Mouse (Mus musculus): ENCODE data around the gene Zfp280b. TPM values are rescaled to one million over a fixed set of nuclear protein-coding genes. Genes with fewer than 3 reads are reported as not detected.
A peak's percentile ranks its signal among the peaks of the same experiment; 100 is the strongest.
"Not testable (repeated sequence)": the region's sequence is repeated elsewhere in the genome, so short reads cannot be mapped to it uniquely, and the experiment has no call there.

Zfp280b gene
- polyA plus RNA-seq (2016; fragmentation: Nextera tagmentation; extraction: Ambion mirVana): 35.5 and 38.1 TPM in 2 replicates

DNA sequence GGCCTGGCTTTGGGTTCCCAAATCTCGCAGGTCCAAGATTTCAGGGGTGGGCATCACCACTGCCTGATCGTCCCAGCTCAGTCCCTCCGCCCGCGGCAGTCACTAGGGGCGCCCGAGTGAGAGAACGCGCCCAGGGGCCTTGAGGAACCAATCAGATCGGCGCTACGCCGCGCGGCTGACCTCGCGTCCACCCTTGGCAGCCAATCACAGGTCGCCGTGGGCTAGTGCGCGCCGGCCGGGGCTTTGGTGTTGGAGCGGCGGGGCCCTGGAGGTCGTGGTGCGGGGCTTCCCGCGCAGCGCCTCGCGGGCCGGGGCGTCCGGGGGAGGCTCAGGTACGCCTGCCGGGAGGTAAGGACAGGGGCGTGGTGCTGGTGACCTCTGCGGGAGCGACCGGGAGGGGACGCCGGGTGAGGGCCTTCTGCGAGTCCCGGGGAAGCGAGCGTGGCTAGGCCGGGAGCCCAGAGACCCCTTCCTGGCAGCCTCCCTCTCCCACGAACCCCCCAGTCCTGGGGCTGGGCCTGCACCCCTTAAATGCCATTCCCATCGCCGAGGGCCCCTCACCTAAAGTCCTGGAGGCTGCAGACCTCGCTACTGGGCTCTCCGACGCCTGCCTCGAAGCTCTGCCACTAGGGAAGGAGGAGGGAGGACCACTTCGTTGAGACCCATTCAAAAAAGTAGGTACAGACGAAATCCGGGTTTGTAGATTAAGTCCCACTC lies at the start of gene Zfp280b:
Gene Zfp280b, plus strand, starts transcription at position 249 of the 717 bp plus-strand sequence.
- under 1% methylated on average over 58 of the region's 58 CpGs for WGBS
- H3K36me3 ChIP-seq (replicated peaks): peaks cover 38% of the 10 kb centered on the region
- H3K27ac ChIP-seq: peak within 1 kb of the TSS; percentile 99
- peaks cover 5% of the 10 kb centered on the region for H3K9me3 ChIP-seq
- no peaks in the 10 kb centered on the region for H3K27me3 ChIP-seq (ENCODE audit: poor library complexity, severe bottlenecking)
- DNase-seq (ENCODE audit: extremely low spot score, low spot score): peak; percentile 96
- peak within 1 kb of the TSS; percentile 93 for H3K4me3 ChIP-seq
- H3K4me1 ChIP-seq: peaks cover 23% of the 10 kb centered on the region

- no peaks in the 10 kb centered on the region for H3K36me3 ChIP-seq (replicated peaks)
- no peak for DNase-seq (ENCODE audit: extremely low spot score, low spot score)
Observed at GRCm38 (mm10) chr10:75990430-75991042, 41.9 kb upstream of the Zfp280b start.

DNA sequence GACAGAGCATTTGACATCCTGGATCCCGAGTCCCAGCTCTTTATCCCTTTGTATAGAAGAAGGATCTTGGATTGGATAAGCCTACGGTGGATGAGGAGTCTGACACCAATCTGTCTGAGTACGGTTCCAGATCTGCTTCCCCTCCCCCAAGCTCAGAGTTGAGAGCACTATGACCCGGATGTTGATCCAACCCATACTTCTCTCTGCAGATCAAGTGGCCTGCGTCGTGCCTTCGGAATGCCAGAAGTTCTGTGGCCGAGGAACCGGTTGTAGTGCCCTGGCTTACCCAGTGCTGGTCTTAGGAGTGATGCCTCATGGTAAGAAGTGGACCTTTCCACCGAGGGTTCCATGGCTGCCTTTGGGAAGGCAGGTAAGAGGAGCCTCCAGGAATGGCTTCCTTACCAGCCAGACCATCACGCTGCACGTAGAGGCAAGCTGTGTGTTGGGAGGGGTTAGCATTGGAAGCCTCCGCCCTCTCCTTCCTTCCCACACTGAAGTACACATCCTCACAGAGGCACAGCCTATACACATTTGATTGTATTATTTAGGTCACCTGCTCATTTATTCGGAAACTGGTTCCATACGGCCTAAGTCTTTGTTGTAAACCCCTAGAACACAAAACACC lies 38.7 kb upstream of the Zfp280b start:
- Histone ChIP-seq H3K4me1 (no peaks in the 10 kb centered on the region), H3K9me3 (no peaks in the 10 kb centered on the region), H3K27ac (no peak overlapping the region), H3K36me3 (replicated peaks) (no peaks in the 10 kb centered on the region), H3K4me3 (no peak overlapping the region), H3K27me3 (ENCODE audit: poor library complexity, severe bottlenecking) (no peaks in the 10 kb centered on the region)
- 92% methylated on average over 15 of the region's 15 CpGs for WGBS
- DNase-seq (ENCODE audit: extremely low spot score, low spot score): no peak

More at GRCm38 (mm10) chr10:75990430-75991042, 41.9 kb upstream of the Zfp280b start:
- Histone ChIP-seq H3K4me1 (no peaks in the 10 kb centered on the region), H3K27me3 (ENCODE audit: poor library complexity, severe bottlenecking) (no peaks in the 10 kb centered on the region), H3K9me3 (no peaks in the 10 kb centered on the region), H3K4me3 (no peak overlapping the region), H3K27ac (no peak overlapping the region)
- WGBS: 72% methylated on average over 4 of the region's 4 CpGs

GRCm38 (mm10) chr10:75994531-75995210 lies 37.8 kb upstream of the Zfp280b start:
- not testable (repeated sequence) for H3K27me3 ChIP-seq (ENCODE audit: poor library complexity, severe bottlenecking); H3K4me3 ChIP-seq; H3K4me1 ChIP-seq; H3K36me3 ChIP-seq (replicated peaks); H3K9me3 ChIP-seq; DNase-seq (ENCODE audit: extremely low spot score, low spot score); H3K27ac ChIP-seq
- WGBS: 88% methylated on average over 13 of the region's 13 CpGs

GRCm38 (mm10) chr10:75995463-75995862 lies 37.0 kb upstream of the Zfp280b start:
- Histone ChIP-seq H3K27ac (no peak overlapping the region), H3K36me3 (replicated peaks) (no peaks in the 10 kb centered on the region), H3K9me3 (no peaks in the 10 kb centered on the region), H3K27me3 (ENCODE audit: poor library complexity, severe bottlenecking) (no peaks in the 10 kb centered on the region; the same call in 1 of the 2 replicates), H3K4me3 (no peak overlapping the region), H3K4me1 (no peaks in the 10 kb centered on the region; the same call in 1 of the 2 replicates)
- no peak for DNase-seq (ENCODE audit: extremely low spot score, low spot score)
- 93% methylated on average over 11 of the region's 11 CpGs for WGBS

DNA sequence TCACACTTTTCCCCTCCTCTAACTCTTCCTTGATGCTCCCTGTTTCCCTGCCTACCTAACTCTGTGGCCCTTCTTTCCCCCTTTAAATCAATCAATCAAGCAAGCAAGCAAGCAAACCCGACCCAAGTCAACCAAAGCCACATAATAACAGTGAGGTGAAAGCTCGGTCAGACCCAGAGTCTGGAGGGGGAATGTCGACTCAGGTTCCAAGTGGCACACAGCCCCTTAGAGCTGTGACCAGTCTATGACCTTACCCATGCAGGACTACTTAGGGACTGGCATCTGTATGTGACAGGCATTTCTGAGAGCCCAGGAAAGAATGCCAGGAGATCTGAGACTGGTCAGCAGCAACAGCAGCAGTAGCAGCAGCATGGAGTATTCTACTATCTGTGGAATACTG lies 36.1 kb upstream of the Zfp280b start:
- H3K36me3 ChIP-seq (replicated peaks): no peaks in the 10 kb centered on the region
- peaks cover 8% of the 10 kb centered on the region for H3K4me1 ChIP-seq
- H3K4me3 ChIP-seq: no peak overlapping the region
- no peaks in the 10 kb centered on the region for H3K9me3 ChIP-seq
- H3K27me3 ChIP-seq (ENCODE audit: poor library complexity, severe bottlenecking): peaks cover 7% of the 10 kb centered on the region
- DNase-seq (ENCODE audit: extremely low spot score, low spot score): no peak
- WGBS: 70% methylated on average over 3 of the region's 3 CpGs
- no peak overlapping the region for H3K27ac ChIP-seq

- Histone ChIP-seq H3K9me3 (no peaks in the 10 kb centered on the region), H3K4me1 (peaks cover 29% of the 10 kb centered on the region), H3K36me3 (replicated peaks) (no peaks in the 10 kb centered on the region), H3K27ac (no peak overlapping the region), H3K4me3 (no peak overlapping the region), H3K27me3 (ENCODE audit: poor library complexity, severe bottlenecking) (peaks cover 44% of the 10 kb centered on the region)
- WGBS: 23% methylated on average over 7 of the region's 7 CpGs
- DNase-seq (ENCODE audit: extremely low spot score, low spot score): no peak
Observed at GRCm38 (mm10) chr10:76001160-76001559, 31.3 kb upstream of the Zfp280b start.

GRCm38 (mm10) chr10:76002101-76002521 lies 30.3 kb upstream of the Zfp280b start:
- peaks cover 29% of the 10 kb centered on the region for H3K4me1 ChIP-seq
- WGBS: 42% methylated on average over 3 of the region's 3 CpGs
- H3K36me3 ChIP-seq (replicated peaks): no peaks in the 10 kb centered on the region
- no peak overlapping the region for H3K4me3 ChIP-seq
- DNase-seq (ENCODE audit: extremely low spot score, low spot score): no peak
- no peak overlapping the region for H3K27ac ChIP-seq
- no peaks in the 10 kb centered on the region for H3K9me3 ChIP-seq
- peaks cover 54% of the 10 kb centered on the region for H3K27me3 ChIP-seq (ENCODE audit: poor library complexity, severe bottlenecking)

DNA sequence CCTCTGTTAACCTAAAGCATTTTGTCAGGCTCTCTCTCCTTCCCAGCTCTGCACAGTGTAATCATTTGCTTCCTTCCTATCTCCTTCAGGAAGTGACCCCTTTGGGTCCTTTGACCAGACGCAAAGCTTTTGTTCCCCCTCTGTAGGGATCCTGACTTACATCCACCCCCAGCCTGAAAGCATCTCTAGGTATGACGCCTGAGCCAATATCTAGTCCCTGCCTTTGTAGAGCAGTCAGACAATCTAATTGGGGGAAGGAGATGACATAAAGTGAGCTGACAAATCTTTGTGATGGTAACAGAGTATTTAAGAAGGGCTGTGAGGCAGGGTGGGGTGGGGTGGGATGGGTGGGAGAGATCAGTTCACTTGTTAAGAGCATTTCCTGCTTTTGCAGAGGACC lies 29.8 kb upstream of the Zfp280b start:
- no peaks in the 10 kb centered on the region for H3K36me3 ChIP-seq (replicated peaks)
- H3K4me3 ChIP-seq: no peak overlapping the region
- peaks cover 56% of the 10 kb centered on the region for H3K27me3 ChIP-seq (ENCODE audit: poor library complexity, severe bottlenecking)
- WGBS: 31% methylated on average over 2 of the region's 2 CpGs
- DNase-seq (ENCODE audit: extremely low spot score, low spot score): no peak
- H3K27ac ChIP-seq: no peak overlapping the region
- H3K9me3 ChIP-seq: no peaks in the 10 kb centered on the region
- peaks cover 29% of the 10 kb centered on the region for H3K4me1 ChIP-seq

DNA sequence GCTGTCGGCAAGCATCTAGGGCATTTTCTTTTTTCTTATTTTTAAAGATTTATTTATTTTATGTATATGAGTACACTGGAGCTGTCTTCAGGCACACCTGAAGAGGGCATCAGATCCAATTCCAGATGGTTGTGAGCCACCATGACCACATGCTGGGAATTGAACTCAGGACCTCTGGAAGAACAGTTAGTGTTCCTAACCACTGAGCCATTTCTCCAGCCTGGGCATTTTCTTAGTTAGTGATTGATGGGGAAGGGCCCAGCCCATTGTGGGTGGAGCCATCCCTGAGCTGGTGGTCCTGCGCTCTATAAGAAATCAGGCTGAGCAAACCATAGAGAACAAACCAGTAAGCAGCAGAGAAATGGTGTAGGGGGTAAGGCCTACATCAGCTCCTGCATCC lies 29.2 kb upstream of the Zfp280b start:
- WGBS: 95% methylated on average over 2 of the region's 2 CpGs
- Histone ChIP-seq H3K9me3 (no peaks in the 10 kb centered on the region), H3K4me1 (peaks cover 29% of the 10 kb centered on the region), H3K4me3 (no peak overlapping the region), H3K27ac (no peak overlapping the region), H3K27me3 (ENCODE audit: poor library complexity, severe bottlenecking) (peaks cover 56% of the 10 kb centered on the region), H3K36me3 (replicated peaks) (no peaks in the 10 kb centered on the region)
- no peak for DNase-seq (ENCODE audit: extremely low spot score, low spot score)

DNA sequence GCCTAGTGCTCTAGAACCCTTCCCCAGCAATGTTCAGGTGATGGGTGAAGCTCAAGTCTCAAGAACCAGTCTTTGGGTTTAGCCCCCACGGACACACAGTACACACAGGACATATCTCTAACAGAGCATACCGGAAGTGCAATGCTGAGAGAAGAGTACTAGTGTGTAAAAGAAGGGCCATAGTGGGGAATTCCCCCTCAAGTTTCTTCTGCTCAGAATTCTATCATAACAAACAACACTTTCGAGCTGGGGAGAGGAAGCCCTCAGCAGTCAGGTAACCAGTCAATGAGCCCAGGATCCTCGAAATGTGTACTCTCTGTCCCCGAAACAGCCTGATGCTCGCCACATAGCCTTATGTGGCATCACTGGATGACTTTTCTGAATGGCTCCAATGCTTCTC lies 26.1 kb upstream of the Zfp280b start:
- H3K4me1 ChIP-seq: peaks cover 20% of the 10 kb centered on the region
- 89% methylated on average over 6 of the region's 6 CpGs for WGBS

DNA sequence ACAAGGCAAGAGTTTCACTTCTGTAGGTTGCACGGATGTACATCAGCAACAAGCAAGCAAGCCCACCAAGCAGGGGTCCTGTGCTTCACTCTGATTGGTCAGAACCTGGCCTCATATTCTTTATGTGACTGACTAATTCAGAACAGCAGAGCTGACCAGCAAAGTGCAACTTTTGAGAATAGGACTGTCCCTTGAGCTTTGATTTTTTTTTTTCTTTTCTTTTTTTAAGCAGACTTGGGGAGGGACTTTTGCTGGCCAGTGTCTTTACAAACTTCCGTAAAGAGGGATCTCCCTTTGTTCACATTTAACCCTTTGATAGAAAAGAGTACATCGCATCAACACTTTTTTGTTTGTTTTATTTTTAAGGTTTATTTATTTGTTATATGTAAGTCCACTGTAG lies 22.6 kb upstream of the Zfp280b start:
- peaks cover 7% of the 10 kb centered on the region for H3K4me1 ChIP-seq
- H3K36me3 ChIP-seq (replicated peaks): no peaks in the 10 kb centered on the region
- WGBS: 82% methylated on average over 3 of the region's 3 CpGs
- no peak overlapping the region for H3K27ac ChIP-seq
- H3K27me3 ChIP-seq (ENCODE audit: poor library complexity, severe bottlenecking): peaks cover 17% of the 10 kb centered on the region
- no peak overlapping the region for H3K4me3 ChIP-seq
- no peak for DNase-seq (ENCODE audit: extremely low spot score, low spot score)
- no peaks in the 10 kb centered on the region for H3K9me3 ChIP-seq

More for the DNA sequence above, 26.1 kb upstream of the Zfp280b start:
- peaks cover 48% of the 10 kb centered on the region for H3K27me3 ChIP-seq (ENCODE audit: poor library complexity, severe bottlenecking)
- H3K27ac ChIP-seq: no peak overlapping the region
- H3K36me3 ChIP-seq (replicated peaks): no peaks in the 10 kb centered on the region
- no peaks in the 10 kb centered on the region for H3K9me3 ChIP-seq
- H3K4me3 ChIP-seq: no peak overlapping the region
- DNase-seq (ENCODE audit: extremely low spot score, low spot score): no peak
